Comparison of ENCODE assay signal across 8 mouse cellular contexts in genomic region chr9:56923841-56924650, GRCm38 (mm10). TPM values are rescaled to one million over a fixed set of nuclear protein-coding genes. Genes with fewer than 3 reads are reported as not detected.
DNase-seq lines count a peak whose midpoint lies in the region; ATAC-seq and TF ChIP-seq lines count a peak whose summit lies in the region.

No protein-coding gene starts in this region.

- 0 out of 2 replicates have a peak overlapping the region, but pooled peaks have one; percentile 2 for H3K4me3 ChIP-seq in thymus, adult 2 months (ENCODE audit: control insufficient read depth, insufficient read depth, low read length)
- peak overlapping the region; percentile 12; the same call in 1 of the 2 replicates for H3K4me3 ChIP-seq in liver, embryonic 15.5 days (replicated peaks)

- no peak overlapping the region for H3K9ac ChIP-seq in liver, embryonic 15.5 days

- H3K27ac ChIP-seq in thymus, adult 2 months (ENCODE audit: control insufficient read depth, insufficient read depth, low read length), result peak overlapping the region; percentile 18; the same call in 1 of the 2 replicates
- H3K27ac ChIP-seq in liver, embryonic 15.5 days (replicated peaks), result peak overlapping the region; percentile 41; the same call in 1 of the 2 replicates

- no peaks in the 10 kb centered on the region for H3K27me3 ChIP-seq in thymus, adult 2 months (ENCODE audit: control insufficient read depth, insufficient read depth, low read length)
- peaks cover 34% of the 10 kb centered on the region for H3K27me3 ChIP-seq in liver, embryonic 15.5 days

- no peak for TF ChIP-seq CTCF in thymus, adult 2 months (IDR thresholded peaks at IDR 0.05; ENCODE audit: borderline replicate concordance, control insufficient read depth, extremely low read depth, insufficient read depth, low read length, poor library complexity)

- H3K4me1 ChIP-seq in thymus, adult 2 months (replicated peaks; ENCODE audit: control insufficient read depth, insufficient read depth, low read length), result peaks cover 44% of the 10 kb centered on the region
- H3K4me1 ChIP-seq in liver, embryonic 15.5 days (replicated peaks), result peaks cover 44% of the 10 kb centered on the region

- no peak for ATAC-seq in liver, embryonic 15.5 days (ENCODE audit: insufficient read depth)

- DNase-seq in adrenal gland, postnatal 14 days, result peak; percentile 10
- DNase-seq in adrenal gland, adult 18-20 months (ENCODE audit: low spot score in 2 of 2), result no peak
- no peak for DNase-seq in thymus, adult 2 months
- DNase-seq in thymus, postnatal 25 days, result no peak
- DNase-seq in embryo, embryonic 9.5 days (ENCODE audit: extremely low spot score), result no peak
- no peak for DNase-seq in B cell, adult 2 months
- DNase-seq in embryo, embryonic 10.5 days (ENCODE audit: low spot score), result no peak

- peak overlapping the region; percentile 52 for H3K4me2 ChIP-seq in liver, embryonic 15.5 days

- no peaks in the 10 kb centered on the region for H3K36me3 ChIP-seq in thymus, adult 2 months (ENCODE audit: control insufficient read depth, insufficient read depth, low read length)
- no peaks in the 10 kb centered on the region for H3K36me3 ChIP-seq in liver, embryonic 15.5 days (replicated peaks)

- no peak for TF ChIP-seq POLR2A in thymus, adult 2 months (IDR thresholded peaks at IDR 0.05; ENCODE audit: control insufficient read depth, extremely low read depth, insufficient read depth, low read length, poor library complexity)

- WGBS in thymus, adult 2 months, result 87% methylated on average over 8 of the region's 8 CpGs
- 50% methylated on average over 8 of the region's 8 CpGs for WGBS in liver, embryonic 15.5 days (ENCODE audit: insufficient replicate concordance)

- H3K9me3 ChIP-seq in liver, embryonic 15.5 days (replicated peaks), result no peaks in the 10 kb centered on the region

RNA-seq across cellular contexts. Expression of gene Snx33, which starts 4.1 kb away (rescaled TPM):
- 17.9 and 22.6 TPM in 2 replicates for total RNA-seq in adrenal gland, postnatal 14 days (2021)
- 10 to 100 TPM; 20.9 to 25.6 TPM for total RNA-seq in adrenal gland, adult 18-20 months (2021)
- 15.0 and 15.6 TPM in 2 replicates for polyA plus RNA-seq in thymus, adult 2 months (2012; rRNA removed)
- polyA plus RNA-seq in liver, embryonic 15.5 days (2015; fragmentation: Nextera tagmentation; extraction: Ambion mirVana), result 1.3 and 1.6 TPM in 2 replicates

RNA-seq across cellular contexts. Expression of gene Imp3, which starts 13.2 kb away (rescaled TPM):
- total RNA-seq in adrenal gland, postnatal 14 days (2021), result 76.4 and 88.5 TPM in 2 replicates
- 10 to 100 TPM; 77.0 to 87.0 TPM for total RNA-seq in adrenal gland, adult 18-20 months (2021)
- 315 and 327 TPM in 2 replicates for polyA plus RNA-seq in thymus, adult 2 months (2012; rRNA removed)
- polyA plus RNA-seq in liver, embryonic 15.5 days (2015; fragmentation: Nextera tagmentation; extraction: Ambion mirVana), result 40.3 and 42.6 TPM in 2 replicates

RNA-seq across cellular contexts. Expression of gene Snupn, which starts 26.6 kb away (rescaled TPM):
- total RNA-seq in adrenal gland, postnatal 14 days (2021), result 12.5 and 13.3 TPM in 2 replicates
- 10 to 100 TPM; 14.4 to 15.2 TPM for total RNA-seq in adrenal gland, adult 18-20 months (2021)
- polyA plus RNA-seq in thymus, adult 2 months (2012; rRNA removed), result 6.1 and 6.3 TPM in 2 replicates
- 8.3 and 8.4 TPM in 2 replicates for polyA plus RNA-seq in liver, embryonic 15.5 days (2015; fragmentation: Nextera tagmentation; extraction: Ambion mirVana)

RNA-seq across cellular contexts. Expression of gene Cspg4, which starts 59.2 kb away (rescaled TPM):
- 12.5 and 17.0 TPM in 2 replicates for total RNA-seq in adrenal gland, postnatal 14 days (2021)
- 10 to 100 TPM in 1 of 2 experiments, 1 to 10 TPM in 1; 7.3 to 19.1 TPM for total RNA-seq in adrenal gland, adult 18-20 months (2021)
- 3.5 and 3.6 TPM in 2 replicates for polyA plus RNA-seq in thymus, adult 2 months (2012; rRNA removed)
- 0.61 and 0.75 TPM in 2 replicates for polyA plus RNA-seq in liver, embryonic 15.5 days (2015; fragmentation: Nextera tagmentation; extraction: Ambion mirVana)

RNA-seq across cellular contexts. Expression of gene Odf3l1, which starts 59.6 kb away (rescaled TPM):
- total RNA-seq in adrenal gland, postnatal 14 days (2021), result 2.0 and 3.2 TPM in 2 replicates
- total RNA-seq in adrenal gland, adult 18-20 months (2021), result 1 to 10 TPM in 1 of 2 experiments, under 1 TPM in 1; 0.66 to 6.0 TPM
- 2.2 TPM in 2 replicates for polyA plus RNA-seq in thymus, adult 2 months (2012; rRNA removed)
- polyA plus RNA-seq in liver, embryonic 15.5 days (2015; fragmentation: Nextera tagmentation; extraction: Ambion mirVana), result 0.10 TPM in 1 of 2 replicates, not detected in the other
